Mouse (Mus musculus): ENCODE data around the gene Sdhb.
A peak's percentile ranks its signal among the peaks of the same experiment; 100 is the strongest.

Gene Sdhb

DNA sequence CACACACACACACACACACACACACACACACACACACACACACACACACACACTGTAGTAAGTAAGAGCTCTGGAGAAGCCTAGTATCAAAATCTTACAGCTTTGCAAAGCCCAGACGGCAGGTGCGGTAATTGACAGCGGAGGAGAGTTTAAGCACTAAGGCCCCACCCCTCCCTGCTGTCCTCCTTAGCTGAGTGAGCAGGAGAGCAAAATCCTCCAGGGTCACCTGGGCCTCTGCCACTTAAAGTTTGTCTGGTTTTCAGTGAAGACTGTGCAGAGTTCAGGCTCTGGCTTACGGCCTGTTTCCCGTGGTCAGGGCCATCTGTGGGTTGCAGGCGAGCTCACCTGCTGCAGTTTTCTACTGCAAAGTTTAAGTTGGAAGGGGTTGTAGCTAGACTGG, 12.5 kb upstream of the Sdhb start:
- ATAC-seq (ENCODE audit: low TSS enrichment): no peak

- no peak for ATAC-seq (ENCODE audit: low TSS enrichment)
These were observed 12.0 kb upstream of the Sdhb start for GRCm38 (mm10) chr4:140949052-140949451.

GRCm38 (mm10) chr4:140949616-140950015, 11.4 kb upstream of the Sdhb start:
- ATAC-seq (ENCODE audit: low TSS enrichment): no peak

DNA sequence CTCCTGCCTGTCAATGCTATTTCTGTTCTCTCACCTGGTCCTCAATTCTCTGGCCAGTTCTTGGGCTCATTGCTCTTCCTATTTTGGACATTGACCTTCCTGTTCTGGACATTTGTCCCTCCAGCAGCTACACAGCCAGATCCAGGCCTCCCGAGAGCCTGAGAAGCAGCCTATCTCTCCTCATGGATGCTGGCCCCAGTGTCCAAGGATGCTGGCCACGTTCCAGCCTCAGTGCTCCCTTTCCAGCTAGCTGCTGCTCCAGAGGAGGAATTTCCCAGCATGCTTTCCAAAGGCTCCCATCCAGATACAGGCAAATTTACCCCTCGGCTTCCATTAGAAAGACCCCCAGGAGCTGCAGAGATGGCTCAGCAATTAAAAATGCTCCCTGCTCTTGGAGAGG, 10.4 kb upstream of the Sdhb start:
- no peak for ATAC-seq (ENCODE audit: low TSS enrichment)

- no peak for ATAC-seq (ENCODE audit: low TSS enrichment)
These were observed 9.0 kb upstream of the Sdhb start for GRCm38 (mm10) chr4:140951861-140952641.

- ATAC-seq (ENCODE audit: low TSS enrichment): no peak; the same call in 1 of the 2 replicates
These were observed 3.8 kb upstream of the Sdhb start for GRCm38 (mm10) chr4:140957131-140957702.

GRCm38 (mm10) chr4:140957725-140958124, 3.3 kb upstream of the Sdhb start:
- peak; percentile 26 for ATAC-seq (ENCODE audit: low TSS enrichment)

- ATAC-seq (ENCODE audit: low TSS enrichment): no peak
These were observed 2.7 kb upstream of the Sdhb start for GRCm38 (mm10) chr4:140958319-140958718.

- no peak for ATAC-seq (ENCODE audit: low TSS enrichment)
These were observed 1.8 kb upstream of the Sdhb start for GRCm38 (mm10) chr4:140959128-140959679.

DNA sequence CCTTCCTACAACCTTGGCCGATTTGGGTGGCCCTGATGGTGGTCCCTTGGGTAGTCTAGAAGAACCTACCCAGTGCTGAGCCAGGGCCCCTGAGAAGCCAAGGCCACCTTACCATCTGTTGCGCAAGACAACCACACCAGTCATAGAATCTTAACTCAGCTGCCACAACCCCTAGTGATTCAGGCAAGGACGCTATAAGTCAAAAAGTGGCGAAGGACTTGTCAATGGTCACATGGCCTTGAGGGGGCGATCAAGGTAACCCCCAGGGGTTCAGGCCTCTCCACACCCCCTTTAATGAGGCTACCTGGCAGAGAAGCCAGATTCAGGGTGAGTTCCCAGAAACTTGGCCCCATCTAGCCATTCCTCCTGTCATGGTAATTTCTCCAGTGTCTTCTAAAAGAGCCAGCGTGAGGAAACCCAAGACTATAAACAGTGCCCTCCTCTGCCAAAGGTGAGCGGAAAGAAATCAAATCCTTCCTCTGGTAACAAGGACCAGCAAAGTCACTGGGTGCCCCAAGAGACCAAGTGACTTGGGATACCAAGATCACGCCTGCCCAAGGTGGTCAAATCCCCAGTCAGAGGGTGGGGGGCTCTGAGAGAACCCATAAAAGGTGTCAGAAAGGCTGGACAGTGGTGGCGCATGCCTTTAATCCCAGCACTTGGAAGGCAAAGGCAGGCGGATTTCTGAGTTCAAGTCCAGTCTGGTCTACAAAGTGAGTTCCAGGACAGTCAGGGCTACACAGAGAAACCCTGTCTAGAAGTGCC, 1.1 kb upstream of the Sdhb start:
- ATAC-seq (ENCODE audit: low TSS enrichment): no peak

DNA sequence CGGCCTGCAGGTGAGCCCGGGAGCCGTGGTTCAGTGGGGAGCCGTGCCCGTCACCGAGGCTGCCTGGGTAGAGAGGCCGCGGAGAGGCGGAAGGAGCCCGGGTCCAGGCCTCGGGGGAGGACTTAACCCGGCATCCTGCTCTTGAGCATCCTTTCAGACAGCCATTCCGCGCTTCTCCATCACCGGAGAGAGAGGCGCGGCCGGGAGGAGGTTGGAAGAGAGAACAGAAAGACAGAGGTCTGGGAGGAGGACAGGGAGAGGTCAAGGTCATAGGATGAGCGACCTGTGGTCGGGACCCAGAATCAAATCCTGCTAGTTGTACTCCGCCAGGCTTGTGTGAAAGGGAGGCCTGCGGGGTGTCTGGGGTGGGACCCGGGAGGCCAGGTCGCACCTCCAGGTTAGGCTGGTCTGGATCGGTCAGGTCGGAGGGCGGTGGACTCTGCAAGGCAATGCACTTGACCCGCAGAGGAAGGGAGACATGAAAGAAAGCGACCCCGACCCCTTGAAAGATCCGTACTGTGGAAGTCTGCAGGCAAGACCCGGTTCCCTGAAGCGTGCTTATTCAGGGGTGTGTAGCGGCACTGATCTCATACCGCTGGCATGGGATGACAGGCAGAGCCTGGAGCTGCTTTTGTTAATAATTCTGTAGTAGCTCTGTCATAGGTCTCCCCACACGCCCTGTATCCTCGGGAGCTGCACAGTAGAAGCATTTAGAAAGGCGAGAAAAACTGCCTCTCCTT, 634 bp downstream of the Sdhb start:
- ATAC-seq (ENCODE audit: low TSS enrichment): peak; percentile 3; the same call in 1 of the 2 replicates

DNA sequence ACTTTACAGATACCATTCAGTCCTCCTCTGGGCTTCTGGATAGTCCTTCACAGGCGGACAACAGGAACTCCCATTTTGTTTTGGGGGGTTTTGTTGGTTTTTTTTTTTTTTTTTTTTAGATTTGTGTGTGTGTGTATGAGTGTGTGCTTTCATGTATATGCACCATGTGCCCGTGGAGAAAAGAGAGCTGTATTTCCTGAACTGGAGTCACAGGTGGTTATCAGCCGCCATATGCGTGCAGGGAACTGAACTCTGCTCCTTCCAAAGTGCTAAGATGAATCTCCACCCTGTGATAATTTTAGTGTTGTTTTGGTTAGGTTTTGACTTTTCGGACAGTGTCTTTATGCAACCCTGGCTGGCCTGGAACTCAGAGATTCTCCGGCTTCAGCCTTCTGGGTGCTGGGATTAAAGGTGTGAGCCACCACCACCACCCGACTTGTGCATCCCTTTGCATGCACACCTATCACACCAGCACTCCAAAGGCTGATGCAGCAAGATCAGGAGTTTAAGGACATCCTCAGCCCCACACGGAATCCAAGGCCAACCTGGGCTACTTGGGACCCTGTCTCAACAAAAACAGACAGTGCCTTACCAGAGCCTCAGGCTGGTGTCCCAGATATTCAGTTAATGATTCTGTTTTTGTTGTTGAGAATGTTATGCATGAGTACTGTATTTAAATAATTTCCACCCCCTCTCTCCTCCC, 1.4 kb downstream of the Sdhb start:
- ATAC-seq (ENCODE audit: low TSS enrichment): no peak

GRCm38 (mm10) chr4:140962950-140963349, 1.9 kb downstream of the Sdhb start:
- ATAC-seq (ENCODE audit: low TSS enrichment): no peak

GRCm38 (mm10) chr4:140963941-140964597, 3.1 kb downstream of the Sdhb start:
- ATAC-seq (ENCODE audit: low TSS enrichment): peak; percentile 10; the same call in 1 of the 2 replicates

DNA sequence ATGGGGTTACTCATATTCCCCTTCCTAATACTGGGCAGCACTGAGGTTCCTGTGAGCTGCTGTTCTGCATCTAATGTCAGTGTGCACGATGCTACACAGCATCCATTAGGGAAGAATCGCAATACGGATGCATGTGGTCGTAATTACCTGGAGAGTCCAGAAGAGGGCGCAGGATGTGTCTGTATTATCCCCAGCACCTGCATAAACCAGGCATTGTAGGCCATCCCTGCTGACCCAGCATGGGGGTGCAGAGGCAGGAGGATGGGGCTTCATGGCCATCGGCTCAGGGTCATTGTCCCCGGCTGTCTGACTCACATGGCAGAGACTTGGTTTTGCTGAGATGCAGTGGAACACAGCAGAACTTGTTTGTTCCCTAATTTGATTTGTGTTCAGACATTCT, 3.6 kb downstream of the Sdhb start:
- ATAC-seq (ENCODE audit: low TSS enrichment): peak; percentile 31; the same call in 1 of the 2 replicates

- no peak for ATAC-seq (ENCODE audit: low TSS enrichment)
These were observed 6.6 kb downstream of the Sdhb start for GRCm38 (mm10) chr4:140967386-140968159.

DNA sequence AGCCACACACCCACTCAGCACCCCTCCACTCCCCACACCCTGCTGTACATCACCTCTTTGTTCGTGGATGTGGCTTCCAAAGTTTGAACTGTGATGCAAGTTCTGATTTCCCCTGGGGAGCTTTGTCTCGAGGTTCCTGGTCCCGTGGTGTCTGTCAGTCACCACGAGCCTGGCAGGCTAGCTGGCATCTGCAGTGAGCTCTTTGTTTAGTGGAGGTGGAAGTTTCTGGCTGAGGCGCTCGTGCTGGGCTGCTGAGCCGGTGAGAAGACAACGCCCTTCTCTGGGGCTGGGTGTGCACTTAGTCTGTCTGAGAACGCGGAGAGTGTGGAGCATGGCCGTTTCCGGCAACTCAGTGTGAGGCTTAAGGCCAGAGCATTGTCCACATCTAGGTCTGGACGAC, 10.7 kb downstream of the Sdhb start:
- no peak for ATAC-seq (ENCODE audit: low TSS enrichment)

DNA sequence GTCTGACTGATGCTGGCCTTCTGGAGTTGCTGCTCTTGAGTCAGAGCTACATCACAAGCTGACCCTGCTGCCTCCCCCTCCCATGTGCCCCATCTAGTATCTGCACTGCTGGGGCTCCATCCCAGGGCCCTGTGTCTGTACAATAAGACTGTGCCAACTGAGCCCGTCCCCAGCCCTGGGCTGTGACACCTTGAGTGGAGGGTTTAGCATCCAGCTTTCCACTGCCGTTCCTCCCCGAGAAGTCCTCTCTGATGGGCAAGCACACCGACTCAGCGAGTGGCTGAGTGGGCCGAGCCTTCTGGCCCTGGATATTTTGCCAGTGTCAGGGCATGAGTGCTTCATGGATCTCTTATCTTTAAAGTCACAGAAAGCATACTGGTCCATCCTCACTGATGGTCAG, 13.4 kb downstream of the Sdhb start:
- no peak for ATAC-seq (ENCODE audit: low TSS enrichment)

DNA sequence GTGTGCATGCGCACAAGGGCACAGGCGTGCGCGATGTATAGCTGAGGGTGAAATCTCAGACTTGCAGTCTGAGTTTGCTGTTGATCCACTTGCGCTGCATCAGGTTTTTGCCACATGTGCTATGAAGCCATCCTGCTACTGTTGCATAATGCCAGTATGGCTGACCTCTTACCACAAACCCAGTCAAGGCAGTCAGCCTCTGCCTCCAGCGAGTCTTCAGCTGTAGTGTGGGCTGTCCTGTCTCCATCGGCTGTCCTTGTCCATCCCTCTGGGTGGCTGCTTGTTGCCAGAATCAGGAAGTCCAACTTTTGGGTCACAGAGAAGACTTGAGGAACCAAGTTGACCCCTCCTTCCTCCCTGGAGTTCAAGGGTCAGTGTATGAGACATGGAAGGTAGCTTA, 14.4 kb downstream of the Sdhb start:
- no peak for ATAC-seq (ENCODE audit: low TSS enrichment)

GRCm38 (mm10) chr4:140977278-140977677, 16.3 kb downstream of the Sdhb start:
- no peak for ATAC-seq (ENCODE audit: low TSS enrichment)
